Mouse (Mus musculus) intestine, embryonic 15.5 days (tissue): ENCODE results near the gene Vipr1. TPM values are rescaled to one million over a fixed set of nuclear protein-coding genes. Genes with fewer than 3 reads are reported as not detected.

Experiments
- ATAC-seq: fragments of 200-750 bp; cut with Nextera tagmentation; 2 replicates; pipeline ENCODE4 v1.8.0; 2017; ENCODE audit warnings: moderate TSS enrichment, moderate library complexity
- H3K27ac ChIP-seq: fragments of 300-500 bp; sonication (generic); 2 replicates; pipeline ENCODE4 v1.5.1; 2015; ENCODE audit warnings: mild to moderate bottlenecking, inconsistent platforms
- H3K27me3 ChIP-seq: fragments of 300-500 bp; sonication (generic); replicated peaks from 2 replicates; pipeline ENCODE4 v1.6.1; 2015; ENCODE audit warnings: inconsistent platforms
- H3K36me3 ChIP-seq: fragments of 300-500 bp; sonication (generic); 2 replicates; pipeline ENCODE4 v1.6.1; 2015; ENCODE audit warnings: inconsistent platforms
- H3K4me1 ChIP-seq: fragments of 300-500 bp; sonication (generic); replicated peaks from 2 replicates; pipeline ENCODE4 v1.6.1; 2015; ENCODE audit warnings: inconsistent platforms
- H3K4me2 ChIP-seq: fragments of 300-500 bp; sonication (generic); replicated peaks from 2 replicates; pipeline ENCODE4 v1.6.1; 2015; ENCODE audit warnings: mild to moderate bottlenecking, inconsistent platforms
- H3K4me3 ChIP-seq: fragments of 300-500 bp; sonication (generic); replicated peaks from 2 replicates; pipeline ENCODE4 v1.5.1; 2015; ENCODE audit warnings: inconsistent platforms
- H3K9ac ChIP-seq: fragments of 300-500 bp; sonication (generic); 2 replicates; pipeline ENCODE4 v1.6.1; 2015; ENCODE audit warnings: inconsistent platforms
- H3K9me3 ChIP-seq: fragments of 300-500 bp; sonication (generic); 2 replicates; pipeline ENCODE4 v1.6.1; 2016; ENCODE audit warnings: inconsistent platforms
- WGBS: fragments of 180-500 bp; shearing (Covaris S2); methylation state at CpG from one replicate; pipeline ENCODE4 v1.1.7; 2015; 5-methylcytosine and 5-hydroxymethylcytosine counted together
- polyA plus RNA-seq: library from polyadenylated mRNA; unstranded; fragments of >200 nt; fragmentation: Nextera tagmentation; extraction: Ambion mirVana; gene quantifications from 2 replicates; pipeline ENCODE4 v1.2.1, GENCODE M21; 2015

Gene Vipr1
- polyA plus RNA-seq, 1 experiment from 2014 or later, result 7.0 TPM

GRCm38 (mm10) chr9:121667822-121668221 is 25.3 kb downstream of the Vipr1 start:
- Histone ChIP-seq H3K36me3 (no peaks in the 10 kb centered on the region), H3K4me3 (no peak overlapping the region), H3K27ac (no peak overlapping the region), H3K4me2 (no peak overlapping the region), H3K27me3 (peaks cover 27% of the 10 kb centered on the region; the same call in 1 of the 2 replicates), H3K4me1 (peaks cover 32% of the 10 kb centered on the region), H3K9me3 (no peaks in the 10 kb centered on the region), H3K9ac (no peak overlapping the region)
- no peak for ATAC-seq
- WGBS, result 78% methylated on average over 11 of the region's 11 CpGs

- peak overlapping the region; percentile 12 for H3K4me3 ChIP-seq
Measured at GRCm38 (mm10) chr9:121669348-121669791, 26.9 kb downstream of the Vipr1 start.

GRCm38 (mm10) chr9:121671300-121671699 is 28.8 kb downstream of the Vipr1 start:
- ATAC-seq, result peak; percentile 41
- Histone ChIP-seq H3K9me3 (no peaks in the 10 kb centered on the region), H3K4me2 (no peak overlapping the region), H3K27me3 (peaks cover 27% of the 10 kb centered on the region; the same call in 1 of the 2 replicates), H3K9ac (no peak overlapping the region), H3K36me3 (no peaks in the 10 kb centered on the region), H3K4me3 (no peak overlapping the region), H3K4me1 (peaks cover 32% of the 10 kb centered on the region), H3K27ac (no peak overlapping the region)
- 27% methylated on average over 7 of the region's 7 CpGs for WGBS

More at GRCm38 (mm10) chr9:121669348-121669791, 26.9 kb downstream of the Vipr1 start:
- H3K9me3 ChIP-seq, result no peaks in the 10 kb centered on the region
- peaks cover 27% of the 10 kb centered on the region; the same call in 1 of the 2 replicates for H3K27me3 ChIP-seq
- no peak overlapping the region for H3K27ac ChIP-seq
- WGBS, result 1% methylated on average over 28 of the region's 28 CpGs
- peak; percentile 64 for ATAC-seq
- no peaks in the 10 kb centered on the region for H3K36me3 ChIP-seq
- peak overlapping the region; percentile 31; the same call in 1 of the 2 replicates for H3K9ac ChIP-seq
- H3K4me2 ChIP-seq, result peak overlapping the region; percentile 64
- peaks cover 32% of the 10 kb centered on the region for H3K4me1 ChIP-seq

- ATAC-seq, result 0 out of 2 replicates have a peak, but pooled peaks have one; percentile 18
- 45% methylated on average over 5 of the region's 5 CpGs for WGBS
- no peak overlapping the region for H3K9ac ChIP-seq
Measured at GRCm38 (mm10) chr9:121672311-121672710, 29.8 kb downstream of the Vipr1 start.

GRCm38 (mm10) chr9:121673716-121674115 is 31.2 kb downstream of the Vipr1 start:
- no peak overlapping the region for H3K9ac ChIP-seq
- H3K27ac ChIP-seq, result no peak overlapping the region
- WGBS, result 90% methylated on average over 5 of the region's 5 CpGs
- no peaks in the 10 kb centered on the region for H3K36me3 ChIP-seq
- peaks cover 16% of the 10 kb centered on the region; the same call in 1 of the 2 replicates for H3K27me3 ChIP-seq
- no peak overlapping the region for H3K4me2 ChIP-seq
- H3K4me1 ChIP-seq, result peaks cover 27% of the 10 kb centered on the region
- no peak for ATAC-seq
- no peak overlapping the region for H3K4me3 ChIP-seq
- no peaks in the 10 kb centered on the region for H3K9me3 ChIP-seq

More at GRCm38 (mm10) chr9:121672311-121672710, 29.8 kb downstream of the Vipr1 start:
- no peaks in the 10 kb centered on the region for H3K9me3 ChIP-seq
- no peaks in the 10 kb centered on the region for H3K36me3 ChIP-seq
- no peak overlapping the region for H3K27ac ChIP-seq
- peaks cover 32% of the 10 kb centered on the region for H3K4me1 ChIP-seq
- H3K27me3 ChIP-seq, result peaks cover 27% of the 10 kb centered on the region; the same call in 1 of the 2 replicates
- H3K4me2 ChIP-seq, result no peak overlapping the region
- H3K4me3 ChIP-seq, result no peak overlapping the region

GRCm38 (mm10) chr9:121675011-121675410 is 32.5 kb downstream of the Vipr1 start:
- Histone ChIP-seq H3K9me3 (no peaks in the 10 kb centered on the region), H3K4me3 (no peak overlapping the region), H3K9ac (no peak overlapping the region), H3K27ac (no peak overlapping the region), H3K4me1 (peaks cover 20% of the 10 kb centered on the region), H3K4me2 (no peak overlapping the region), H3K27me3 (peaks cover 3% of the 10 kb centered on the region; the same call in 1 of the 2 replicates), H3K36me3 (no peaks in the 10 kb centered on the region)
- WGBS, result 74% methylated on average over 9 of the region's 9 CpGs
- ATAC-seq, result no peak

- H3K9ac ChIP-seq, result no peak overlapping the region
- no peaks in the 10 kb centered on the region for H3K36me3 ChIP-seq
- WGBS, result 80% methylated on average over 2 of the region's 2 CpGs
- H3K27ac ChIP-seq, result no peak overlapping the region
- H3K4me2 ChIP-seq, result no peak overlapping the region
- peaks cover 16% of the 10 kb centered on the region for H3K4me1 ChIP-seq
- H3K4me3 ChIP-seq, result no peak overlapping the region
- H3K27me3 ChIP-seq, result no peaks in the 10 kb centered on the region; the same call in 1 of the 2 replicates
- H3K9me3 ChIP-seq, result no peaks in the 10 kb centered on the region
- no peak for ATAC-seq
Measured at GRCm38 (mm10) chr9:121675556-121675955, 33.0 kb downstream of the Vipr1 start.

GRCm38 (mm10) chr9:121677069-121677468 is 34.6 kb downstream of the Vipr1 start:
- WGBS, result 35% methylated on average over 4 of the region's 4 CpGs
- Histone ChIP-seq H3K9me3 (no peaks in the 10 kb centered on the region), H3K27ac (no peak overlapping the region), H3K4me3 (no peak overlapping the region), H3K4me2 (no peak overlapping the region), H3K27me3 (no peaks in the 10 kb centered on the region), H3K9ac (no peak overlapping the region), H3K4me1 (peaks cover 11% of the 10 kb centered on the region), H3K36me3 (no peaks in the 10 kb centered on the region)
- no peak for ATAC-seq

GRCm38 (mm10) chr9:121677476-121677875 is 35.0 kb downstream of the Vipr1 start:
- Histone ChIP-seq H3K4me1 (peaks cover 7% of the 10 kb centered on the region; the same call in 1 of the 2 replicates), H3K9ac (no peak overlapping the region), H3K27me3 (no peaks in the 10 kb centered on the region), H3K4me3 (no peak overlapping the region), H3K9me3 (no peaks in the 10 kb centered on the region), H3K27ac (no peak overlapping the region), H3K4me2 (no peak overlapping the region), H3K36me3 (no peaks in the 10 kb centered on the region)
- 36% methylated on average over 8 of the region's 8 CpGs for WGBS
- ATAC-seq, result no peak

- H3K9me3 ChIP-seq, result no peaks in the 10 kb centered on the region
- ATAC-seq, result peak; percentile 75
- H3K36me3 ChIP-seq, result no peaks in the 10 kb centered on the region
- H3K9ac ChIP-seq, result no peak overlapping the region
- H3K27me3 ChIP-seq, result no peaks in the 10 kb centered on the region
- H3K27ac ChIP-seq, result no peak overlapping the region
- peaks cover 7% of the 10 kb centered on the region; the same call in 1 of the 2 replicates for H3K4me1 ChIP-seq
- H3K4me3 ChIP-seq, result no peak overlapping the region
- 15% methylated on average over 6 of the region's 6 CpGs for WGBS
- no peak overlapping the region for H3K4me2 ChIP-seq
Measured at GRCm38 (mm10) chr9:121679549-121679948, 37.0 kb downstream of the Vipr1 start.

- Histone ChIP-seq H3K4me1 (peaks cover 7% of the 10 kb centered on the region; the same call in 1 of the 2 replicates), H3K27ac (no peak overlapping the region)
- WGBS, result 65% methylated on average over 8 of the region's 8 CpGs
Measured at GRCm38 (mm10) chr9:121681191-121681590, 38.7 kb downstream of the Vipr1 start.

GRCm38 (mm10) chr9:121682037-121682680 is 39.6 kb downstream of the Vipr1 start:
- H3K36me3 ChIP-seq, result peaks cover 10% of the 10 kb centered on the region
- WGBS, result 76% methylated on average over 18 of the region's 18 CpGs
- no peak overlapping the region for H3K27ac ChIP-seq
- no peak overlapping the region for H3K4me3 ChIP-seq
- H3K9me3 ChIP-seq, result no peaks in the 10 kb centered on the region
- no peak for ATAC-seq
- no peak overlapping the region for H3K9ac ChIP-seq
- H3K4me1 ChIP-seq, result peaks cover 5% of the 10 kb centered on the region; the same call in 1 of the 2 replicates
- H3K27me3 ChIP-seq, result no peaks in the 10 kb centered on the region
- H3K4me2 ChIP-seq, result no peak overlapping the region

More at GRCm38 (mm10) chr9:121681191-121681590, 38.7 kb downstream of the Vipr1 start:
- Histone ChIP-seq H3K36me3 (peaks cover 10% of the 10 kb centered on the region), H3K9ac (no peak overlapping the region), H3K27me3 (no peaks in the 10 kb centered on the region), H3K9me3 (no peaks in the 10 kb centered on the region), H3K4me3 (no peak overlapping the region), H3K4me2 (no peak overlapping the region)
- ATAC-seq, result no peak
